Mouse (Mus musculus) heart, embryonic 13.5 days (tissue): ENCODE data around the gene Tctex1d1. TPM values are rescaled to one million over a fixed set of nuclear protein-coding genes. Genes with fewer than 3 reads are reported as not detected.

Source experiments
- ATAC-seq: fragments of 200-750 bp; cut with Nextera tagmentation; 2 replicates; pipeline ENCODE4 v1.8.0; 2017; ENCODE audit warnings: moderate TSS enrichment; ENCODE audit not compliant: insufficient number of reproducible peaks, low FRiP score, low TSS enrichment; ENCODE audit errors: extremely low read depth
- H3K27ac ChIP-seq: fragments of 300-500 bp; sonication (generic); replicated peaks from 2 replicates; pipeline ENCODE4 v1.5.1; 2015; ENCODE audit warnings: moderate library complexity, mild to moderate bottlenecking, inconsistent platforms
- H3K27me3 ChIP-seq: fragments of 300-500 bp; sonication (generic); replicated peaks from 2 replicates; pipeline ENCODE4 v1.6.1; 2015; ENCODE audit warnings: mild to moderate bottlenecking, inconsistent platforms
- H3K36me3 ChIP-seq: fragments of 300-500 bp; sonication (generic); 2 replicates; pipeline ENCODE4 v1.6.1; 2015; ENCODE audit warnings: mild to moderate bottlenecking, inconsistent platforms
- H3K4me1 ChIP-seq: fragments of 300-500 bp; sonication (generic); 2 replicates; pipeline ENCODE4 v1.6.1; 2015; ENCODE audit warnings: inconsistent platforms
- H3K4me2 ChIP-seq: fragments of 300-500 bp; sonication (generic); 2 replicates; pipeline ENCODE4 v1.6.1; 2015; ENCODE audit warnings: inconsistent platforms, mild to moderate bottlenecking, moderate library complexity
- H3K4me3 ChIP-seq: fragments of 300-500 bp; sonication (generic); 2 replicates; pipeline ENCODE4 v1.5.1; 2015; ENCODE audit warnings: moderate library complexity, mild to moderate bottlenecking, inconsistent platforms
- H3K9ac ChIP-seq: fragments of 300-500 bp; sonication (generic); 2 replicates; pipeline ENCODE4 v1.6.1; 2015; ENCODE audit warnings: inconsistent platforms, mild to moderate bottlenecking, moderate library complexity
- H3K9me3 ChIP-seq: fragments of 300-500 bp; sonication (generic); 2 replicates; pipeline ENCODE4 v1.6.1; 2016; ENCODE audit warnings: inconsistent platforms
- WGBS: fragments of 180-500 bp; shearing (Covaris S2); methylation state at CpG from one replicate; pipeline ENCODE4 v1.1.7; 2015; ENCODE audit warnings: mixed read lengths; 5-methylcytosine and 5-hydroxymethylcytosine counted together
- polyA plus RNA-seq: library from polyadenylated mRNA; unstranded; fragments of >200 nt; fragmentation: Nextera tagmentation; extraction: Ambion mirVana; gene quantifications from 2 replicates; pipeline ENCODE4 v1.2.1, GENCODE M21; 2015

Gene Tctex1d1
- polyA plus RNA-seq = 0.33 and 0.51 TPM in 2 replicates

DNA sequence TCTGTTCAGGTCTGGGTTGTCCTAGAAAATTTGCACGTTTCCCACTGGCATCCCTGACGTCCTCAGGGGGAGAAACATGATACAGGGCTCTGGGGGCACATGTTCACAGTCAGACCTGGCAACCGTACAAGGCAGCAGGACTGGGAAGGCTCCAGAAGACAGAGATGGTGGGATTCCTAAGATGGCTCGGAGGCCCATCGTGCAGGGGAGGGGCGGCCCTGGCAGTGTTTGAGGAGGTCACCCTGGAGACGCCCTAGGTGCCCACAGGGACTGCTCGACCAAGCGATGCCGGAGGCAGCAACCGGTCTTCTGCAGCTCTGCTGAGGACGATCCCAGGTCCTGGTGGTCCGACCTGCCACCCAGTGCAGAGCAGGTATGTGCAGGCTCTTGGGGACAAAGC lies at the start of gene Tctex1d1:
Gene Tctex1d1, plus strand, starts transcription at position 167 of the 400 bp plus-strand sequence.
- H3K36me3 ChIP-seq = no peaks in the 10 kb centered on the region
- peak within 1 kb of the TSS; percentile 47 for H3K4me3 ChIP-seq
- H3K9me3 ChIP-seq = no peaks in the 10 kb centered on the region
- no peak within 1 kb of the TSS for H3K27ac ChIP-seq
- H3K27me3 ChIP-seq = peaks cover 50% of the 10 kb centered on the region
- H3K9ac ChIP-seq = peak within 1 kb of the TSS; percentile 65
- H3K4me1 ChIP-seq = peaks cover 18% of the 10 kb centered on the region
- ATAC-seq = no peak; the same call in 1 of the 2 replicates
- peak within 1 kb of the TSS; percentile 73 for H3K4me2 ChIP-seq
- WGBS = 5% methylated on average over 13 of the region's 13 CpGs

DNA sequence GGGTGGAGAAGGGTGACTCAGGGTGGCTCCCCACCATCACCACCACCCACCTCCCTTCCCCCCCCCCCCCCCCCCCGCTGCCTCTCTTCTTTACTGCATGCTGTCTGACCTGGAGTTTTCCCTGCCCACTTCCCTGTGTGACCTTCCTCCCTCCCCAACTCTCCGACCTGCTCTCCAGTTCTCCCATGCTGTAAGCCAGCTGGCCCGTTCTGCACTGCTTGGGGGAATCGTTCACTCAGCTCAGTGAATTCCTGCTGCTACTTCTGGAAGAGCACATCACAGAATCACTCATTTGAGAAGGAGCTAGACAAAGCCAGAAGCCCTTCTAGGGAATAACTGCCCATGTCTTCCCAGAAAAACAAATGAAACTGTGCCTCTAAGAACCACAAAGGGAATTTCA lies 48.9 kb upstream of the Tctex1d1 start:
- Histone ChIP-seq H3K4me3 (no peak overlapping the region), H3K27me3 (no peaks in the 10 kb centered on the region), H3K36me3 (no peaks in the 10 kb centered on the region), H3K9ac (no peak overlapping the region), H3K9me3 (no peaks in the 10 kb centered on the region), H3K4me1 (no peaks in the 10 kb centered on the region), H3K27ac (no peak overlapping the region), H3K4me2 (no peak overlapping the region)
- no peak for ATAC-seq
- WGBS = 46% methylated on average over 3 of the region's 4 CpGs

DNA sequence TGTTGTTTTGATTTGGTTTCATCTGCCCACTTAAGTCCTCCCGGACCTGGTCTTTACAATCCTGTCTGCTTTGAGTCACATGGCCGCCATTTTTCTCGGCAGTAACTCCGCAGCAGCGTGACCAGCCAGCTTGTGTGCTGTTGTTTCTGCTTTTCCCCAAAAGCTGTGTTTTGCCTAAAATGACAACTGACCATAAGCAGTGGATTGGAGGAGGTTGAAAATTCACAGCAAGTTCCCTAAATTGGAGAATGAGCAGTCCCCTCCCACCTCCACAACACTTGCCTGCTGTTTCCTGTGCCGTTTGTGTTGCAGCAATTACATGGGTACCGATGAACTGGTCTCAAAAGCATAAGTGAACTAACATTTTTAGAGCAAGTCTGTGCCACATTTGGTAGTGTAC lies 47.7 kb upstream of the Tctex1d1 start:
- no peak overlapping the region for H3K4me3 ChIP-seq
- H3K27ac ChIP-seq = no peak overlapping the region
- 80% methylated on average over 7 of the region's 7 CpGs for WGBS
- no peaks in the 10 kb centered on the region for H3K4me1 ChIP-seq
- no peak overlapping the region for H3K4me2 ChIP-seq
- no peaks in the 10 kb centered on the region for H3K36me3 ChIP-seq
- H3K9ac ChIP-seq = no peak overlapping the region
- H3K27me3 ChIP-seq = no peaks in the 10 kb centered on the region
- no peak for ATAC-seq
- no peaks in the 10 kb centered on the region for H3K9me3 ChIP-seq

DNA sequence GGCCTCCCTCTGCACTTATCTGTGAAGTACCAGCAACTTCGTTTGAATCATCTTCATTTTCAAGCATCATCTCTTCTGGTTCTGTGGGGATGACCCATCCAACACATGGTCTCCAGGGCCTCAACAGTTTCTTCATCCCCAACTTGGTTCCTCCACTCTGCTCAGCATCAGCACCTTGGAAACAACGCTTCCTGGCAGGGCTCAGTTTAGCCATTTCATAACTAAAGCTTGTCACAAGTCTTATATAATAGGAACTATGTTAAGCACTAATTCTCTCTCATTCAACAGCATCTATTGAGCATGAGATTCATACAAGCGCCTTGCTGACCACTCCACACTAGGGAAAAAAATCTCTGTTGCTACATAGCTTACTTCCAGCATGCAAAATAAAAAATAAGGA lies 38.1 kb upstream of the Tctex1d1 start:
- Histone ChIP-seq H3K9ac (no peak overlapping the region), H3K36me3 (no peaks in the 10 kb centered on the region), H3K4me2 (no peak overlapping the region), H3K4me3 (no peak overlapping the region), H3K27ac (no peak overlapping the region), H3K27me3 (no peaks in the 10 kb centered on the region), H3K9me3 (peaks cover 7% of the 10 kb centered on the region; the same call in 1 of the 2 replicates), H3K4me1 (no peaks in the 10 kb centered on the region)
- ATAC-seq = no peak
- WGBS = 72% methylated on average over 3 of the region's 3 CpGs

DNA sequence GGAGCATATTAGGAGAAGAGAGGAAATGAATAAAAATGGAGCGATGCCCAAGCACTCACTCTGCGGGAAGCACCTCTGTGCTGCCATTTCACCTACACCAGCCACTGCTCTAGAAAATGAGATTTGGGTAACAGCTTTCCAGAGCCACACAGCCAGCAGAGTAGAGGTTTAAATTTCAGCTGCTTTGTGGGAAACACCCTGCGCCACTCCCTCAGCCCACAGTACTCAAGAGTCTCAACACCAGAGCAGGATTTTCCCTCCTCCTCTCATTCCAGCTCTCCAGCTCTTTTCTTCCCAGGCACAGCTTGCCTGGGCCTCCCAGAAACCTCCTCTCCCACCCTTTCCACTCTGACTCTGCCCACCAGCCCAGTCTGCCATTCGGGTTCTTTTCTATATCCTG lies 37.7 kb upstream of the Tctex1d1 start:
- H3K36me3 ChIP-seq = no peaks in the 10 kb centered on the region
- no peak overlapping the region for H3K4me2 ChIP-seq
- peaks cover 7% of the 10 kb centered on the region; the same call in 1 of the 2 replicates for H3K9me3 ChIP-seq
- no peaks in the 10 kb centered on the region for H3K27me3 ChIP-seq
- 70% methylated on average over 4 of the region's 4 CpGs for WGBS
- no peak overlapping the region for H3K9ac ChIP-seq
- ATAC-seq = no peak
- no peak overlapping the region for H3K4me3 ChIP-seq
- no peaks in the 10 kb centered on the region for H3K4me1 ChIP-seq
- H3K27ac ChIP-seq = no peak overlapping the region

DNA sequence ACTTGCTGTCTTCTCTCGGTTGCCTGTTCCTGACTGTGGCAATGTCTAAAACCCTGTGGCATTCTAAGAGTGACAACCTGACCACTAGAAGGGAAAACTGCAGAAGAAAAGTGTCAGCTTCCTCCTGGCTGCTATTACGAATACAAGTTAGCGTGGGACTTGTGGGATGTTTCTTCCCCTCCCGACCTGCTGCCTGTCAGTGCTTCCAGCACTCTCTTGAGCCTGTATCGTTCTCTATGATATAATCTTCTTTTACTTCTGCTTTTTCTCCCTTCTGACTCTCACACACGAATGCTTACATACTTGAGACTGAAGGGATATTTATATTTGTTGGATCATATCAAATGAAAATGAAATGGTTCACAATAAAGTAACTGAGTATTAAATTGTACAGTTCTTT lies 34.1 kb upstream of the Tctex1d1 start:
- H3K27me3 ChIP-seq = no peaks in the 10 kb centered on the region
- no peak overlapping the region for H3K4me3 ChIP-seq
- H3K36me3 ChIP-seq = no peaks in the 10 kb centered on the region
- 57% methylated on average over 6 of the region's 6 CpGs for WGBS
- no peaks in the 10 kb centered on the region for H3K9me3 ChIP-seq
- no peak overlapping the region for H3K4me2 ChIP-seq
- no peak for ATAC-seq
- H3K27ac ChIP-seq = no peak overlapping the region
- H3K9ac ChIP-seq = no peak overlapping the region
- no peaks in the 10 kb centered on the region for H3K4me1 ChIP-seq

DNA sequence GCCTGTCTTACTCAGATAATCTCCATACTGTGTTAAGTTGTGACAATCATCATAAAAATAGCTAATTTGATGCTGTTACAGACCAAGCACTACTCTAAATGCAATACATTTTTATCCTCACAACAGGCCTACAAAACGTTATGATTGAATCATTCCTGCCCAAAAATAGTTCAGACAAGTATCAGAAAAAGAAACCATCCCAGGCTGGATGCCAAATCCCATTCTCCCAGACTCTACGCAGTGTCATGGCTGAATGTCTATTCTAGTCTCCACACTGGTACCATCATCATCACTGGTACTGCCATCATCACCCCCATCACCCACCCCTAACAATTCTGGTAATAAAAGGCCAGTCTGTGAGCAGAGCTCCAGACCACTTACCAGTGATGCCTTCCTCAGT lies 25.9 kb upstream of the Tctex1d1 start:
- peaks cover 10% of the 10 kb centered on the region for H3K4me1 ChIP-seq
- H3K9me3 ChIP-seq = no peaks in the 10 kb centered on the region
- H3K9ac ChIP-seq = no peak overlapping the region
- no peak for ATAC-seq
- 62% methylated on average over 2 of the region's 2 CpGs for WGBS
- no peaks in the 10 kb centered on the region for H3K27me3 ChIP-seq
- no peak overlapping the region for H3K4me2 ChIP-seq
- H3K36me3 ChIP-seq = no peaks in the 10 kb centered on the region
- no peak overlapping the region for H3K27ac ChIP-seq
- H3K4me3 ChIP-seq = no peak overlapping the region

DNA sequence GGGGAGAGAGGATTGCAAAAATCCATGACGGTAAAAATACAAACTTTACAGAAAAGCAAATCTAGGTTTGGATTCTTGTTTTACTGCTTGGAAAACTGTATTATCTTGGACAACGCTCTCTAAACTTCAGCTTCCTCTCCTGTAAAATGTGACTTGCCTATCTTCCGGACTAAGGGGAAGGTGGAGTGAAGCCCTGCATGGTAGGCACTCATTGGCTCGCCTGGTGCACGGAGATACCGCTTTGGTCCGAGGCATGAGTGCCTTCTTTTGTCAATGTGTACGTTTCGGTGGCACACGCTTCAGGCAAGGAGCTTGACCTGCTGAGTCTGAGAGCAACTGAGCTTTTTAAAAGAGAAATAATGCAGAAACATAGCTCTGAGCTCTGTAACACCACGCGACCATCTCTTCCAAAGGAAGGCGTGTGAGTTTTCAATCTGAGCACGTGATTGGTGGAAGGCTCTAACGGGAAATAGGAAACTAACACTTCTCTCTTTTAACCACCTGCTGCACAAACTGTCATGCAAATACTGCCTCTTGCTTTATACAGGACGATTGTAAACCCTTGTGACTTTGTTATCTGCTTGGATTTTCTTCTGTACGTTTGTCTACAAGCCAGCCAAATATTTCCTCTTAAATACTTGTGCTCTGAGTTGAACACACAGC lies 23.0 kb upstream of the Tctex1d1 start:
- Histone ChIP-seq H3K4me2 (peak overlapping the region; percentile 47), H3K27ac (no peak overlapping the region), H3K36me3 (no peaks in the 10 kb centered on the region), H3K4me3 (peak overlapping the region; percentile 8; the same call in 1 of the 2 replicates), H3K9me3 (no peaks in the 10 kb centered on the region), H3K27me3 (no peaks in the 10 kb centered on the region), H3K4me1 (peaks cover 10% of the 10 kb centered on the region), H3K9ac (no peak overlapping the region)
- WGBS = 56% methylated on average over 17 of the region's 17 CpGs
- no peak for ATAC-seq

DNA sequence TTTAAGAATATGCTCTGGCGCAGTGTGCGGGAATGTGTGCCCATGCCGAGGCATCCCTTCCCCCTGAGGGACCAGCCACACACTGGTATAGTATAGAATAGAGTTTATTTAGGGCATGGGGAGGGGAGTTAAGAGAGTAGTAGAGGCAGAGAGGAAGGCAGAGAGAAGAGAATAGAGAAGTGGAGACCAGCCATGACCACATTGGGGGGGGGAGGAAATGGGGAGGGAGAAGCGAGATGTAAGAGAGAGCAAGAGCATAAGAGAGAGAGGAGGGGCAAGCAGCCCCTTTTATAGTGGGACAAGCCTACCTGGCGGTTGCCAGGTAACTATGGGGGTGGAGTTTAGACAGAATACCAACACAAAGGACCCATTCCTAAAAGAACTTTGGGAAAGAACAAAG lies 19.0 kb upstream of the Tctex1d1 start:
- ATAC-seq = no peak
- 85% methylated on average over 5 of the region's 5 CpGs for WGBS
- no peaks in the 10 kb centered on the region for H3K36me3 ChIP-seq

DNA sequence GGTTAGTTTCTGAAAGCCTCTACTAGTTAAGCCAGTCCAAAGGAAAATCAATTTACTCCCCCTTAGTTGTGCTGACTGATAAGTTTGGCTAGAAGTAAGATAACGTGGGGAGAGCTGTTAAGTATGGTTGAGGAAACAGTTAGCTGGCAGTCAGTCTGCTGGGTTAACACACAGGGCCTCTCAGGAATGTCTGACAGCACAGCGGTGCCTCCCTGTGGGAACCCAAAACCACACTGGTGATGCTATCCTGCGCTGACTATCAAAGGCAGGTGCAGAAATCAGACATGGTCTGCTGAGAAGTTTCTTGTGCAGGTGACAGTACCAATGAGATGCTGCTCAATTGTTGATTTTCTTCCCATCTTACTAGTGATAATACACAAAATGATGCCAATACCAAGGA lies 14.2 kb upstream of the Tctex1d1 start:
- 29% methylated on average over 3 of the region's 3 CpGs for WGBS
- H3K27me3 ChIP-seq = no peaks in the 10 kb centered on the region; the same call in 1 of the 2 replicates
- H3K36me3 ChIP-seq = no peaks in the 10 kb centered on the region
- no peak overlapping the region for H3K4me3 ChIP-seq
- no peak for ATAC-seq
- H3K27ac ChIP-seq = no peak overlapping the region
- H3K4me1 ChIP-seq = peaks cover 4% of the 10 kb centered on the region; the same call in 1 of the 2 replicates
- H3K4me2 ChIP-seq = no peak overlapping the region
- no peak overlapping the region for H3K9ac ChIP-seq
- no peaks in the 10 kb centered on the region for H3K9me3 ChIP-seq

More for the DNA sequence above, 19.0 kb upstream of the Tctex1d1 start:
- Histone ChIP-seq H3K4me1 (peaks cover 14% of the 10 kb centered on the region), H3K4me2 (no peak overlapping the region), H3K9me3 (no peaks in the 10 kb centered on the region), H3K4me3 (no peak overlapping the region), H3K27ac (no peak overlapping the region), H3K27me3 (no peaks in the 10 kb centered on the region), H3K9ac (no peak overlapping the region)

DNA sequence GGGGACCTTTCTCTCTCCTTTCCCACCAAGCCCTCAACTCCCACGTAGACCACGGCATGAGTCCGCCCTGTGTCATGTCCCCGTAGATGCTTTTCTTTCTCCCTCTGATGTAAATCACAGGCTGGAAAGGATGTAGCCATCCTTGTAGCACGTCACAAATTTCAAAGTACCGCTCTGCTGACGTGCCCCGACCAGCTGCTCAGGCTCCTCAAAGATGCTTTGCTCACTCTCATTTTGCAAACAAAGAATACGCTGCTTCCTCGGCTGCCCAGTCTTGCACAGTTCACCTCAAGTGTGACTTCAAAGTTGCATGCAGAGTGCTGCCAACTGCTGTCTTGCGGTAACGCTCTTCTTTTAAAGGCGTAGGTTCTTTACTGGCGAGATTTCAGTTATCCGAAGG lies 10.6 kb upstream of the Tctex1d1 start:
- no peak overlapping the region for H3K27ac ChIP-seq
- peaks cover 4% of the 10 kb centered on the region; the same call in 1 of the 2 replicates for H3K4me1 ChIP-seq
- H3K27me3 ChIP-seq = peaks cover 2% of the 10 kb centered on the region
- 87% methylated on average over 15 of the region's 15 CpGs for WGBS
- H3K9ac ChIP-seq = no peak overlapping the region
- no peaks in the 10 kb centered on the region for H3K9me3 ChIP-seq
- no peak overlapping the region for H3K4me3 ChIP-seq
- H3K4me2 ChIP-seq = no peak overlapping the region
- no peaks in the 10 kb centered on the region for H3K36me3 ChIP-seq
- no peak for ATAC-seq

DNA sequence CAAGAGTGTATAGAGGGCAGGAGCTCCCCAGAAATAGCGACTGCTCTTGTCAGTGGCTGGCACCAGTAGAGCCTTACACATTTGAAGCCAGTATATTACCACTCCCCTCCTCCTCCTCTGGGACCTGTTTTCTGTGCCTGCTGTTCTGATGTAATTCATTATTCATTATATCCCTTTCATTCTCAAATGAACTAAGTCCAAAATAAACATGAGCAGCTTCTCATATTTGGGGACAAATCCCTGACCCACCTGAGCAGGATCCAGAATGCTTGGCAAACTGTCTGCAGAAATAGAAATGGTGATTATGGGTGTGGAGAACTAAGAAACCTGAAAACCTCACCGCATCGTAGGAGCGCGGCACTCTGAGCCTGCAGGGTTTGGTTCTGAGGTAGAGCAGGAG lies 8.8 kb upstream of the Tctex1d1 start:
- no peak for ATAC-seq
- Histone ChIP-seq H3K4me3 (no peak overlapping the region), H3K9me3 (no peaks in the 10 kb centered on the region), H3K4me2 (no peak overlapping the region), H3K27ac (no peak overlapping the region), H3K36me3 (no peaks in the 10 kb centered on the region), H3K4me1 (no peaks in the 10 kb centered on the region; the same call in 1 of the 2 replicates), H3K27me3 (peaks cover 8% of the 10 kb centered on the region), H3K9ac (no peak overlapping the region)
- 88% methylated on average over 5 of the region's 5 CpGs for WGBS
